Mouse (Mus musculus) MEL (cell line): ENCODE results near the gene Arhgap33.
"Not testable (repeated sequence)": the region's sequence is repeated elsewhere in the genome, so short reads cannot be mapped to it uniquely, and the experiment has no call there.

ENCODE experiments used
- CTCF ChIP-seq, 3 experiments: IDR thresholded peaks in 2 of 3; conservative IDR thresholded peaks in 1 of 3; 2 replicates each; pipeline ENCODE4 v1.5.1; 2011 to 2012; ENCODE audit warnings: low read length in 3 of 3, low read depth in 2 of 3, mild to moderate bottlenecking in 2 of 3, improper control_type of control experiment in 1 of 3, inconsistent platforms in 1 of 3, mixed read lengths in 1 of 3, moderate library complexity in 1 of 3; ENCODE audit not compliant: control insufficient read depth in 1 of 3, insufficient read depth in 1 of 3, poor library complexity in 1 of 3, severe bottlenecking in 1 of 3
- GATA1 ChIP-seq: IDR thresholded peaks from 2 replicates; pipeline ENCODE4 v1.6.1; 2011; ENCODE audit warnings: low read depth, low read length, improper control_type of control experiment
- JUND ChIP-seq: IDR thresholded peaks from 2 replicates; pipeline ENCODE4 v1.6.1; 2011; ENCODE audit warnings: low read depth, mild to moderate bottlenecking, improper control_type of control experiment, low read length
- KAT2A ChIP-seq: conservative IDR thresholded peaks from 2 replicates; pipeline ENCODE4 v1.6.1; 2012; ENCODE audit warnings: low read depth, low read length, improper control_type of control experiment, inconsistent platforms
- MAFK ChIP-seq: IDR thresholded peaks from 2 replicates; pipeline ENCODE4 v1.6.1; 2011; ENCODE audit warnings: low read depth, mild to moderate bottlenecking, low read length, improper control_type of control experiment, borderline replicate concordance
- MYB ChIP-seq: IDR thresholded peaks from 2 replicates; pipeline ENCODE4 v1.6.1; 2011; ENCODE audit warnings: mild to moderate bottlenecking, low read depth, low read length, improper control_type of control experiment
- MYC ChIP-seq: IDR thresholded peaks from 2 replicates; pipeline ENCODE4 v1.6.1; 2011; ENCODE audit warnings: low read depth, mild to moderate bottlenecking, low read length, improper control_type of control experiment, moderate library complexity
- TAL1 ChIP-seq: IDR thresholded peaks from 2 replicates; pipeline ENCODE4 v1.6.1; 2012; ENCODE audit warnings: mild to moderate bottlenecking, inconsistent platforms, low read length, moderate library complexity, mixed read lengths
- USF1 ChIP-seq: IDR thresholded peaks from 2 replicates; pipeline ENCODE4 v1.6.1; 2014; ENCODE audit warnings: low read depth, mild to moderate bottlenecking, inconsistent platforms, low read length, improper control_type of control experiment, moderate library complexity

DNA sequence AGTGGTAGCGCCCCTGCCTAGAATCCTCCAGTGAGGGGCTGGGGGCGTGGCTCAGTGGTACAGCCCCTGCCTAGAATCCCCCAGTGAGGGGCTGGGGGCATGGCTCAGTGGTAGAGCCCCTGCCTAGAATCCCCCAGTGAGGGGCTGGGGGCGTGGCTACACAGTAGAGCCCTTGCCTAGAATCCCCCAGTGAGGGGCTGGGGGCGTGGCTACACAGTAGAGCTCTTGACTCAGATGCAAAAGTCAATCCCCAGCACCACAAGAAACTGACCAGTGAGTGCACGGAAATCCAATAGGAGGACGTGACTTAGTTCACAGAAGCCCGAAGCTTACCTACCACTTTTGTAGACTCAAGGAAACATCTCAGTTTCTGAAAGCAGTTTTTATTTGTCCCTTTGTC is 58.7 kb downstream of the Arhgap33 start:
- not testable (repeated sequence) for TF ChIP-seq GATA1; CTCF (IDR thresholded peaks at IDR 0.05 in 2 of 3, conservative IDR thresholded peaks at IDR 0.05 in 1 of 3; ENCODE audit: control insufficient read depth in 1 of 3, insufficient read depth in 1 of 3, low read depth in 2 of 3, low read length in 3 of 3, poor library complexity in 1 of 3, severe bottlenecking in 1 of 3); KAT2A; MAFK; MYB; TAL1; MYC; USF1; JUND
